Mouse (Mus musculus) adrenal gland, adult (tissue): ENCODE measurements around the gene Thap3.
A peak's percentile ranks its signal among the peaks of the same experiment; 100 is the strongest.

Experiments used
- DNase-seq, 2 experiments: peaks; one replicate each; pipeline ENCODE4 v3.0.0; 2022 to 2023; ENCODE audit warnings: low spot score in 1 of 2; ENCODE audit not compliant: inconsistent age in 2 of 2

Thap3 gene

GRCm38 (mm10) chr4:152009076-152010051, 20.6 kb upstream of the Thap3 start:
- peak in 1 of 2 experiments; percentile 77 for DNase-seq

GRCm38 (mm10) chr4:152008622-152009075, 19.9 kb upstream of the Thap3 start, which contains the start of gene Klhl21:
TSS of gene Klhl21 (plus strand) at chr4:152008803.
- DNase-seq = peak; percentile 96 to 98

- peak in 1 of 2 experiments; percentile 43 for DNase-seq
These were observed 19.3 kb upstream of the Thap3 start for GRCm38 (mm10) chr4:152008148-152008500.

- peak in 1 of 2 experiments; percentile 24 for DNase-seq
These were observed 18.8 kb upstream of the Thap3 start for GRCm38 (mm10) chr4:152007481-152008147.

GRCm38 (mm10) chr4:152006812-152007211, 18.0 kb upstream of the Thap3 start:
- DNase-seq = peak in 1 of 2 experiments; percentile 9

GRCm38 (mm10) chr4:152006137-152006536, 17.3 kb upstream of the Thap3 start:
- DNase-seq = peak in 1 of 2 experiments; percentile 14

GRCm38 (mm10) chr4:152002063-152002462, 13.3 kb upstream of the Thap3 start:
- DNase-seq = no peak

- DNase-seq = no peak
These were observed 12.5 kb upstream of the Thap3 start for GRCm38 (mm10) chr4:152001335-152001734.

GRCm38 (mm10) chr4:152000906-152001305, 12.1 kb upstream of the Thap3 start:
- peak in 1 of 2 experiments; percentile 9 for DNase-seq

GRCm38 (mm10) chr4:151999481-151999880, 10.7 kb upstream of the Thap3 start:
- DNase-seq = no peak

- peak in 1 of 2 experiments; percentile 6 for DNase-seq
These were observed 8.9 kb upstream of the Thap3 start for GRCm38 (mm10) chr4:151997701-151998100.

GRCm38 (mm10) chr4:151996951-151997222, 8.1 kb upstream of the Thap3 start:
- DNase-seq = no peak

GRCm38 (mm10) chr4:151996173-151996950, 7.6 kb upstream of the Thap3 start, which contains the start of gene Phf13:
TSS of gene Phf13 (minus strand) at chr4:151996258.
- DNase-seq = peak; percentile 99

GRCm38 (mm10) chr4:151995371-151996172, 6.8 kb upstream of the Thap3 start:
- no peak for DNase-seq

GRCm38 (mm10) chr4:151994228-151995171, 5.7 kb upstream of the Thap3 start:
- peak; percentile 67 to 83 for DNase-seq

GRCm38 (mm10) chr4:151993035-151993434, 4.2 kb upstream of the Thap3 start:
- DNase-seq = no peak

- no peak for DNase-seq
These were observed 3.3 kb upstream of the Thap3 start for GRCm38 (mm10) chr4:151992091-151992490.

- no peak for DNase-seq
These were observed 302 bp upstream of the Thap3 start for GRCm38 (mm10) chr4:151989110-151989488.

- no peak for DNase-seq
These were observed 819 bp downstream of the Thap3 start for GRCm38 (mm10) chr4:151988014-151988341.
